Mouse (Mus musculus) NIH3T3 (cell line): ENCODE measurements around the gene Foxi2.

Source experiments
- DNase-seq: peaks from one replicate; pipeline ENCODE4 v3.0.0-alpha.2; 2012; ENCODE audit warnings: low read depth

Foxi2 gene

DNA sequence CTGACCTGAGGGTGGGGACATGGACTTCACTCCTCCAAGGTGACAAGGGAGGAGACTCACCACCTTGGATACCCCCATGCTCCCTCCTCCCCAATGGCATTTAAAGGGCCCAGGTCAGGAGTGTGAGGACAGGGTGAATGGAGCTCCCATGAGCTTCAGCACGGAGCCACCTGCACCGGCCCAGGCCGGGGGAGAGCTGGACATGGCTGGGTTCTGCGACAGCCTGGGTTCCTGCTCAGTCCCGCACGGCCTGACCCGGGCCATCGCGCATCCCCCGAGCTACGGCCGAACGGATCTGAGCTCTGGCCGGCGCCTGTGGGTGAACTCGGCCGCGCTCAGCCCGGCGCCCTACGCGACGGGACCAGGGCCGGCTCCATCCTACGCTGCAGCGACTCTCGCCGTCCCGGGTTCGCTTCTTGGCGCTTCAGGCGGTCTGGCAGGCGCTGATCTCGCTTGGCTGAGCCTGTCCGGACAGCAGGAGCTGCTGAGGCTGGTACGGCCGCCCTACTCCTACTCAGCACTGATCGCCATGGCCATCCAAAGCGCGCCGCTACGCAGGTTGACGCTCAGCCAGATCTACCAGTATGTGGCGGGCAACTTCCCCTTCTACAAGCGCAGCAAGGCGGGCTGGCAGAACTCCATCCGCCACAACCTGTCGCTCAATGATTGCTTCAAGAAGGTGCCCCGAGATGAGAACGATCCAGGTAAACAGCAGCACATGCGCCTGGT lies at the start of gene Foxi2:
Gene Foxi2 (plus strand): TSS at position 72 of the 729 bp plus-strand sequence.
- no peak for DNase-seq

GRCm38 (mm10) chr7:135364606-135365005 lies 45.5 kb upstream of the Foxi2 start:
- no peak for DNase-seq

- DNase-seq: no peak
These were observed 34.1 kb upstream of the Foxi2 start for GRCm38 (mm10) chr7:135376048-135376447.

GRCm38 (mm10) chr7:135376932-135377331 lies 33.2 kb upstream of the Foxi2 start:
- no peak for DNase-seq

GRCm38 (mm10) chr7:135378331-135378730 lies 31.8 kb upstream of the Foxi2 start:
- no peak for DNase-seq

DNA sequence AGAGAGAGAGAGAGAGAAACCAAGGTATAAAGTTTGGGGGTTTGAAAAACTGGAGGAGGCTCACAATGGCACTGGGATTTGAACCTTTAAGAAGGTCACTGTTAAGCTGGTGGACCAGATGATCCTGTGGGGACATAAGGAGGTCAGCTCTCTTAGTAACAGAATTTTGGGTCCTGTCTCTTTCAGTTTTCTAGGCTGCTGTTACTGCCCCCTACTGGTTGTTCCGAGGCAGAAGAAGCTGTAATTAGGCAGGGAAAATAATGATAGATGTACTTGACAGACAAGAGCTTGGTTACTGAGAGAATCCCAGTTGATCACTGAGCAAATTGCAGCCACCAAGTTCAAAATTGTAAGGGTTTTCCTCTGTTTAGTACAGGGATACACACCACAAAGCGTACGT lies 21.1 kb upstream of the Foxi2 start:
- peak; percentile 42 for DNase-seq

DNA sequence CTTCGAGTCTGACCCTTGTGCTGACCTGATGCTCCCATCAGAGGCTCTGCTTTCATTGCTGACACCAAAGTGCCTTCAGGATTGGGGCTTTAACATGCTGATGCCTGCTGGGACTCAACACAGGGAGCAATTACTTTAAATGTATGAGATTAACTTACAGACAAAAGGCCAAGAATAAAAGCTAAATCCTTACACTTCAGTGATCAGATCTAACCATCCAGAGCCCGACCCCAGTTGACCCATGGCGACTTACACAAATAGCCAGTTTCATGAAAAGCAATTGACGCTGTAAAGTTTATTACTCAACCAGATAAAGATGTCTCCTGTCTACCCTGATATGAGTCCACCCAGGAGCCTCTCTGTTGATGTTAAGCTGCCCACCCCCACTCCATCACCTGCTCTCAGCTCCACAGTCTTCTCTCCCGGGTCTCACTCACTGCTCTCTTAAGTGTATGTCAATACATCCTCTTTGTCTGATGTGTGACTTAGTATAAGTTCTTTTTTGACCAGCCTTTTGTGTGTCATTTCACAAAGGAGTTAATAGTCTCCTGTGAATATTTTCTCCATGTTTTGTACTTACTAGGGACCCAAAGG lies 17.1 kb upstream of the Foxi2 start:
- no peak for DNase-seq

- no peak for DNase-seq
These were observed 15.7 kb upstream of the Foxi2 start for GRCm38 (mm10) chr7:135394436-135394835.

DNA sequence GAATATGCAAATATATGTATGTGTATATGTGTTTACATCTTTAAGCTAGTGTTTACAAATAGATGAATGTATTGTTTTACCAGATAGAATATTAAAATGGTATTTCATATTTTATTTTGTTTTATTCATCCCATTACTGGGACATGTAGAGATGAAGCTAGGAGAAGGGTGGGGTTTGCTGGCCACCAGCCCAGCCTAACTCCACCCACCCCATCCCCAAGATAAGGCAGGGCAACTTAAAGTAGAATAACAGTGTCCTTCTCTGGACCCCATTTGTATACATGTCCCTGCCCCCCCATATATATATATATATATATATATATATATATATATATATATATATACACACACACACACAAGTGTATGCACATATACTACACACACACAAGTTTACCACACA lies 14.9 kb upstream of the Foxi2 start:
- no peak for DNase-seq

DNA sequence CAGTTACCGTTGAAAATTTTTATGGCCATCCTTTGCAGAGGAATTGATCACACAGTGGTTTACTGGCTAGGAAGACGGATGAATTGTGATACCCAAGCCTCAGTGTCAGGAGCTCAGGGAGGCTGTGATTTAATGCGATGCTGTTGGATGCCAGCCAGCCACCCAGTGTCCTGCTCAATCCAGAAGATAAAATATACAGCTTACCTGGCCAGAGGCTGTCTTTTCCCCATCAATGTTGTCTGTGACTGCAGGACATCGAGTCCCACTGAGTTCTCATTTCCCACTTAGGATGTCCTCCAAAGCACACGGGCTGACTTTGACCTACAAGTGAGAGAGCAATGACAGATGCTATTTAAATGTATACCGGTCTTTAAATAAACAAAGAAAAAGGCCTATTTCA lies 13.0 kb upstream of the Foxi2 start:
- no peak for DNase-seq

DNA sequence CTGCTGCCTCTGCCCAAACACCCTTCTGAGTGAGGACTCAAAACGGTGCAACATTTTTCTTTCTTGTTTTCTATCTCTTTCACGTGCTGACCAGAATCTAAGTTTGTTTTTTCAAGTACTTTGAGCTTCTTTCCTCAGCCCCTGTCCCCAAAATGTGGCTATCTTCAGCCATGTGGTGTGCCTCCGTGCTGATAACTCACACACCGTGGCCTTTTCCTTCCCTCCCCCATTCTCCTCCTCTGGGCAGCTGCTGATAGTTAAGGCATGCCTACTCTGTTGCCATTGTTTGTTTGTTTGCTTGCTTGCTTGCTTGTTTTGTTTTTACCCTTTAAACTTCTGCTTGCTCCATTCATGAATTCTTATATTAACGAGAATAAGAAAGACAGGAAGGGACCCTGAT lies 12.2 kb upstream of the Foxi2 start:
- DNase-seq: no peak

DNA sequence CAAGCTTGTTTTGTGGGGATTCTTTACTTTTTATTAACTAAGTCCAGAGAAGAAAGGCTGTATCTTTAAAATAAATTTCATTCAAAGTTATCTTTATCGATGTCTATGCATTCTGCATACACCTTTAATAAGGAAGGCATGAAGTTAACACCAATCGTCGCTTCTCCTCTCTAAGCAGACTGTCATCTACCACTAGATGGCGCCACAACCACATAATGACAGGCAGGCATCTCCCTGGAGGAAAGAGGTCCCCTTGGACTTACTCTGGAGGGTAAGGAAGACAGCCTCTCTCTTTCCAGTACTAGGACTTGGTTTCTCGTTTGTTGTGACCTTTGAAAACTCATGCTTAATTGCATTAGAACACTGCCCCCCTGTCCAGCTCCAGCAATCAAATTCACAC lies 6.7 kb upstream of the Foxi2 start:
- DNase-seq: peak; percentile 83

- no peak for DNase-seq
These were observed 3.3 kb upstream of the Foxi2 start for GRCm38 (mm10) chr7:135406761-135407160.

- no peak for DNase-seq
These were observed 1.6 kb upstream of the Foxi2 start for GRCm38 (mm10) chr7:135408501-135408900.

GRCm38 (mm10) chr7:135412357-135412756 lies 2.2 kb downstream of the Foxi2 start:
- no peak for DNase-seq

- DNase-seq: no peak
These were observed 18.7 kb downstream of the Foxi2 start for GRCm38 (mm10) chr7:135428840-135429239.

DNA sequence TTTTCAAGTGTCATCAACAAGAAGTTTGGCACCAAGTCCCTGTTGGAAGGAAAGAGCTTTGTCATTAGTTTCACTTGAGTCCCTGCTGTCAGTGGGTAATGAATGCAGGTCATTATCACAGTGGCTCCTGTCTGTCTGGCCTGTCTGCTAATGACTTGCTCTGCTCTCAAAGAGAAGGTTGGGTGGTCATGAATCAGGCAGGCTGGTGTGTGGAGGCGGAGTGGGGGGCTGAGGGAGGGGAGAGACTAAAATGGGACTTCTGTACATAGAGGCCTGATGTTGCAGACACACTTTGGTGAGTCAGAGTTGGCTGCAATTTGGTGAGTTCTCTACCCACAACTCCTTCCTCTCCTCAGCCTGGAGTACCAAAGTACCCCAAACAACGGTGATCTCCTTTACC lies 20.8 kb downstream of the Foxi2 start:
- peak; percentile 13 for DNase-seq

DNA sequence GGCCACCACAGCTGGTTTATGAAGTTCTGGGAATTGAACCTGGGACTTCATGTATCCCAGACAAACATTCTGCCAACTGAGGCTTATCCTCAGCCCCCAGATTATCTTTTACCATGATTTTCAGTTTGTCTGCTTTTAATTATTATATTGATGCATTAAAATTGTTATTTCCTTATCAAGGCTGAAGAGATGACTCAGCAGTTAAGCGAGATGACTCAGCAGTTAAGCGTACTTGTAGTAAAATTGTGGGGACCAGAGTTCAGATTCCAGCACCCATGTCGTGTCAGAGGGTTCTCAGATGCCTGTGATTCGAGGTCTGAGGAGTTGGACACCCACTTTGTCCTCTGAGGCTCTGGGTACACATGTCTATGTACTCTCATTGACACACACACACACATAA lies 33.8 kb downstream of the Foxi2 start:
- DNase-seq: peak; percentile 31

GRCm38 (mm10) chr7:135451340-135451739 lies 41.2 kb downstream of the Foxi2 start:
- no peak for DNase-seq

DNA sequence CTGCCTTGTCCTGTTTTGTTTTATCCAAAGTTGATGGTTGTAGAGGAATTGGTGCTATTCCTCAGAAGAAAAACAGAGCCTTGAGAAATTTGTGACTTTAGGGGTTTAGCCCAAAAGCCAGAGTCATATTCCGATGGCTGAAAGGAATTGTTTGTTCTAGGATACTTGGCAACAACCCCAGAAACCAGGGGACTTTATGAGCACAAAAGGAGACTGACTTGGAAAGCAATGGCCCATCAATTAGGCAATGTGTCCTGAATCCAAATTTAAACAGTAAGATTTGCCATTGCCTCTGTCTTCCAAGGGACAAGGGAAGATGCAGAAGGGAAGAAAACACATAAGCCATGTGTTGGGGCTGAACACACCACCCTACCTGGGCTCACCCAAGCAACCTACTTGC lies 42.3 kb downstream of the Foxi2 start:
- no peak for DNase-seq

- DNase-seq: peak; percentile 63
These were observed 43.6 kb downstream of the Foxi2 start for GRCm38 (mm10) chr7:135453690-135454089.
